Comparison of ENCODE assay signal across 8 mouse cellular contexts in the genomic region with DNA sequence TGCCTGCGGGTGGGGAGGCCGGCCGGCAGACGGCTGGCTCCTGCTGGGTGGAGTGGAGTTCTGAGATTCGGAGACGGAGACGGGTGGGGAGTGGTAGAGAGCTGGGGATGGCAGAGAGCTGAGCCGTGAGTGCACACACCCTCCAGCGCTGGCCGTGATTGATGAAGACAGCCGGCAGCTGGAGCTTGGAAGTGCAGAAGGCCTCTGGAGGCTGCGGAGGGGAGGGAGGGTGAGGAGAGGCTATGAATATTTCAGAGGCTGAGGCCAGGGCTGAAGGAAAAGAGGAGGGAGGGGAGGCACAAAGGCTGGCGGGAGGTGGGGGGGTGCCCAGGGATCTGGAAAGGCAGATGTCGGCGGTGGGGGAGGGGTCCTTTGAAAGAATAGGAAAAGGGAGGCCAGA. TPM values are rescaled to one million over a fixed set of nuclear protein-coding genes. Genes with fewer than 3 reads are reported as not detected.
DNase-seq lines count a peak whose midpoint lies in the region; ATAC-seq and TF ChIP-seq lines count a peak whose summit lies in the region.
"Had no signal": no experiment of that assay in that cellular context is flagged by ENCODE, and none has a peak within 500 bp of the region (broad histone marks: within the 10 kb centered on the region; RNA-seq: fewer than 3 reads in every experiment).

No protein-coding gene starts in this region.

- DNase-seq in lung, embryonic 14.5 days = peak; percentile 80
- no peak for DNase-seq in lung, adult 2 months
- DNase-seq in embryonic facial prominence, embryonic 14.5 days (ENCODE audit: low spot score) = peak; percentile 87
- DNase-seq in limb, embryonic 11.5 days (ENCODE audit: low spot score) = peak; percentile 73
- DNase-seq in spleen, adult 12 weeks (ENCODE audit: low spot score) = no peak

- no peak overlapping the region for H3K9ac ChIP-seq in lung, embryonic 14.5 days
- H3K9ac ChIP-seq in embryonic facial prominence, embryonic 14.5 days (ENCODE audit: low read depth, low read length) = no peak overlapping the region
- no peak overlapping the region for H3K9ac ChIP-seq in limb, embryonic 11.5 days (ENCODE audit: low read length)
- no peak overlapping the region for H3K9ac ChIP-seq in stomach, embryonic 14.5 days (replicated peaks; ENCODE audit: low read depth, low read length)
- H3K9ac ChIP-seq: limb, embryonic 13.5 days had no signal

- 0 out of 2 replicates have a peak overlapping the region, but pooled peaks have one; percentile 12 for H3K4me2 ChIP-seq in lung, embryonic 14.5 days
- H3K4me2 ChIP-seq in embryonic facial prominence, embryonic 14.5 days (ENCODE audit: low read depth, low read length) = peak overlapping the region; percentile 12; the same call in 1 of the 2 replicates
- H3K4me2 ChIP-seq in limb, embryonic 11.5 days (ENCODE audit: low read depth, severe bottlenecking) = no peak overlapping the region
- no peak overlapping the region for H3K4me2 ChIP-seq in stomach, embryonic 14.5 days (replicated peaks; ENCODE audit: low read depth, low read length)
- H3K4me2 ChIP-seq: limb, embryonic 13.5 days had no signal

- peak; percentile 86 for ATAC-seq in lung, embryonic 14.5 days (ENCODE audit: insufficient read depth)
- peak; percentile 93 for ATAC-seq in embryonic facial prominence, embryonic 14.5 days (ENCODE audit: low read depth)
- ATAC-seq in limb, embryonic 11.5 days (ENCODE audit: insufficient number of reproducible peaks, low FRiP score, low TSS enrichment, low read depth) = no peak
- peak; percentile 80; the same call in 1 of the 2 replicates for ATAC-seq in stomach, embryonic 14.5 days (ENCODE audit: insufficient number of reproducible peaks, insufficient read depth, low FRiP score, low read depth)
- ATAC-seq in erythroblast, adult 5-6 weeks (replicated peaks; ENCODE audit: low FRiP score, poor library complexity, severe bottlenecking) = no peak

- no peak overlapping the region for H3K27ac ChIP-seq in lung, embryonic 14.5 days (ENCODE audit: low read depth)
- no peak overlapping the region; the same call in 1 of the 2 replicates for H3K27ac ChIP-seq in embryonic facial prominence, embryonic 14.5 days (replicated peaks; ENCODE audit: low read depth, low read length)
- no peak overlapping the region for H3K27ac ChIP-seq in limb, embryonic 11.5 days (replicated peaks; ENCODE audit: low read depth, low read length)
- H3K27ac ChIP-seq in stomach, embryonic 14.5 days (ENCODE audit: low read length) = no peak overlapping the region
- H3K27ac ChIP-seq: limb, embryonic 13.5 days had no signal

- no peak for TF ChIP-seq POLR2A in lung, adult 2 months (IDR thresholded peaks at IDR 0.05; ENCODE audit: borderline replicate concordance, extremely low read depth, low read depth, low read length)

- H3K4me3 ChIP-seq in lung, embryonic 14.5 days (ENCODE audit: low read depth, low read length) = no peak overlapping the region
- H3K4me3 ChIP-seq in lung, adult 2 months (replicated peaks; ENCODE audit: extremely low read depth, low read depth, low read length) = no peak overlapping the region
- H3K4me3 ChIP-seq in embryonic facial prominence, embryonic 14.5 days (ENCODE audit: low read depth, low read length) = no peak overlapping the region
- no peak overlapping the region for H3K4me3 ChIP-seq in limb, embryonic 11.5 days (ENCODE audit: low read depth, low read length)
- H3K4me3 ChIP-seq in stomach, embryonic 14.5 days (ENCODE audit: low read depth, low read length) = no peak overlapping the region
- H3K4me3 ChIP-seq: limb, embryonic 13.5 days had no signal

- no peaks in the 10 kb centered on the region for H3K9me3 ChIP-seq in lung, embryonic 14.5 days (ENCODE audit: low read depth, low read length)
- no peaks in the 10 kb centered on the region for H3K9me3 ChIP-seq in embryonic facial prominence, embryonic 14.5 days (ENCODE audit: control insufficient read depth, low read length)
- no peaks in the 10 kb centered on the region for H3K9me3 ChIP-seq in limb, embryonic 11.5 days (ENCODE audit: control insufficient read depth, low read length)
- no peaks in the 10 kb centered on the region; the same call in 1 of the 2 replicates for H3K9me3 ChIP-seq in stomach, embryonic 14.5 days (ENCODE audit: control insufficient read depth, low read depth, low read length)

- no peak for TF ChIP-seq CTCF in lung, embryonic 14.5 days (IDR thresholded peaks at IDR 0.05; ENCODE audit: low read depth)
- TF ChIP-seq CTCF in lung, adult 2 months (IDR thresholded peaks at IDR 0.05; ENCODE audit: insufficient read depth, low read length) = no peak

- H3K36me3 ChIP-seq in lung, embryonic 14.5 days (ENCODE audit: insufficient read depth) = no peaks in the 10 kb centered on the region
- H3K36me3 ChIP-seq in embryonic facial prominence, embryonic 14.5 days (ENCODE audit: control insufficient read depth, insufficient read depth, low read length) = no peaks in the 10 kb centered on the region
- H3K36me3 ChIP-seq in limb, embryonic 11.5 days (ENCODE audit: control insufficient read depth, insufficient read depth, low read length) = no peaks in the 10 kb centered on the region
- H3K36me3 ChIP-seq in stomach, embryonic 14.5 days (ENCODE audit: control insufficient read depth, insufficient read depth, low read length) = no peaks in the 10 kb centered on the region
- H3K36me3 ChIP-seq: limb, embryonic 13.5 days had no signal

- peaks cover 51% of the 10 kb centered on the region for H3K27me3 ChIP-seq in lung, embryonic 14.5 days (ENCODE audit: insufficient read depth, low read length)
- peaks cover 65% of the 10 kb centered on the region for H3K27me3 ChIP-seq in embryonic facial prominence, embryonic 14.5 days (replicated peaks; ENCODE audit: control insufficient read depth, insufficient read depth, low read length)
- H3K27me3 ChIP-seq in limb, embryonic 11.5 days (ENCODE audit: control insufficient read depth, insufficient read depth, low read length) = peaks cover 53% of the 10 kb centered on the region
- H3K27me3 ChIP-seq in stomach, embryonic 14.5 days (ENCODE audit: control insufficient read depth, insufficient read depth, low read length) = peaks cover 13% of the 10 kb centered on the region

- no peaks in the 10 kb centered on the region for H3K4me1 ChIP-seq in lung, embryonic 14.5 days (ENCODE audit: insufficient read depth)
- no peaks in the 10 kb centered on the region for H3K4me1 ChIP-seq in lung, adult 2 months (ENCODE audit: control insufficient read depth, insufficient read depth, low read length)
- H3K4me1 ChIP-seq in embryonic facial prominence, embryonic 14.5 days (ENCODE audit: control insufficient read depth, insufficient read depth, low read length) = no peaks in the 10 kb centered on the region
- no peaks in the 10 kb centered on the region for H3K4me1 ChIP-seq in limb, embryonic 11.5 days (ENCODE audit: control insufficient read depth, insufficient read depth, low read length)
- H3K4me1 ChIP-seq in stomach, embryonic 14.5 days (ENCODE audit: control insufficient read depth, insufficient read depth, low read length) = no peaks in the 10 kb centered on the region

- 2% methylated on average over 15 of the region's 15 CpGs for WGBS in lung, embryonic 14.5 days
- 2% methylated on average over 15 of the region's 15 CpGs for WGBS in lung, adult 2 months
- 1% methylated on average over 15 of the region's 15 CpGs for whole genome bisulfite sequencing in embryonic facial prominence, embryonic 14.5 days
- WGBS in limb, embryonic 11.5 days = 0% methylated on average over 15 of the region's 15 CpGs
- WGBS in stomach, embryonic 14.5 days = under 1% methylated on average over 15 of the region's 15 CpGs

RNA-seq across cellular contexts. Expression of a gene that starts 36.7 kb away (rescaled TPM):
- 62.8 and 68.1 TPM in 2 replicates for polyA plus RNA-seq in lung, embryonic 14.5 days (2014; fragmentation: Nextera tagmentation; extraction: Ambion mirVana)
- 541 and 589 TPM in 2 replicates for polyA plus RNA-seq in lung, adult 2 months (2012; rRNA removed)
- 365 and 522 TPM in 2 replicates for polyA plus RNA-seq in embryonic facial prominence, embryonic 14.5 days (2014; fragmentation: Nextera tagmentation; extraction: Ambion mirVana)
- polyA plus RNA-seq in limb, embryonic 11.5 days (2014; fragmentation: Nextera tagmentation; extraction: Ambion mirVana) = 30.7 and 35.4 TPM in 2 replicates
- 221 and 237 TPM in 2 replicates for polyA plus RNA-seq in stomach, embryonic 14.5 days (2014; fragmentation: Nextera tagmentation; extraction: Ambion mirVana)
- total RNA-seq in erythroblast, adult 5-6 weeks (2015; ENCODE audit: low replicate concordance) = not detected in 2 replicates
- not detected in 2 replicates for total RNA-seq in erythroblast, adult 5-6 weeks (2017; ENCODE audit: low replicate concordance)

RNA-seq across cellular contexts. Expression of a gene that starts 44.3 kb away (rescaled TPM):
- 0.17 and 0.38 TPM in 2 replicates for polyA plus RNA-seq in lung, embryonic 14.5 days (2014; fragmentation: Nextera tagmentation; extraction: Ambion mirVana)
- 0.06 and 0.14 TPM in 2 replicates for polyA plus RNA-seq in lung, adult 2 months (2012; rRNA removed)
- polyA plus RNA-seq in embryonic facial prominence, embryonic 14.5 days (2014; fragmentation: Nextera tagmentation; extraction: Ambion mirVana) = 1.1 and 1.5 TPM in 2 replicates
- polyA plus RNA-seq in limb, embryonic 11.5 days (2014; fragmentation: Nextera tagmentation; extraction: Ambion mirVana) = not detected in 2 replicates
- 2.8 and 4.8 TPM in 2 replicates for polyA plus RNA-seq in stomach, embryonic 14.5 days (2014; fragmentation: Nextera tagmentation; extraction: Ambion mirVana)
- not detected in 2 replicates for total RNA-seq in erythroblast, adult 5-6 weeks (2015; ENCODE audit: low replicate concordance)
- total RNA-seq in erythroblast, adult 5-6 weeks (2017; ENCODE audit: low replicate concordance) = not detected in 2 replicates

Comparison
In these comparisons a context has a peak if more than half of its experiments do, and no peak if none do; other contexts are left out.
1. DNase-seq: peak in lung, embryonic 14.5 days (single experiment), embryonic facial prominence, embryonic 14.5 days (single experiment) and limb, embryonic 11.5 days (single experiment); none in lung, adult 2 months (single experiment) and spleen, adult 12 weeks (single experiment).
2. ATAC-seq: peak in lung, embryonic 14.5 days (single experiment), embryonic facial prominence, embryonic 14.5 days (single experiment) and stomach, embryonic 14.5 days (single experiment); none in limb, embryonic 11.5 days (single experiment) and erythroblast, adult 5-6 weeks (single experiment).
3. H3K4me2 ChIP-seq: peak in lung, embryonic 14.5 days (single experiment) and embryonic facial prominence, embryonic 14.5 days (single experiment); none in limb, embryonic 11.5 days (single experiment) and stomach, embryonic 14.5 days (single experiment).